Mouse (Mus musculus) layer of hippocampus, adult 8-10 months (tissue): ENCODE data around the gene Sla2. TPM values are rescaled to one million over a fixed set of nuclear protein-coding genes. Genes with fewer than 3 reads are reported as not detected.
"Not testable (repeated sequence)": the region's sequence is repeated elsewhere in the genome, so short reads cannot be mapped to it uniquely, and the experiment has no call there.

Experiments used
- DNase-seq, 2 experiments: peaks; one replicate each; pipeline ENCODE4 v3.0.0; 2022; ENCODE audit warnings: low spot score in 2 of 2
- total RNA-seq, 4 experiments: library from RNA; stranded (reverse); gene quantifications; 2 replicates each; pipeline ENCODE4 v1.2.4; 2022

The Sla2 gene
- total RNA-seq, 4 experiments from 2014 or later = 0.30 to 0.70 (median 0.41) TPM

- DNase-seq = no peak
Observed at GRCm38 (mm10) chr2:156840301-156841027, 46.5 kb downstream of the Sla2 start.

DNA sequence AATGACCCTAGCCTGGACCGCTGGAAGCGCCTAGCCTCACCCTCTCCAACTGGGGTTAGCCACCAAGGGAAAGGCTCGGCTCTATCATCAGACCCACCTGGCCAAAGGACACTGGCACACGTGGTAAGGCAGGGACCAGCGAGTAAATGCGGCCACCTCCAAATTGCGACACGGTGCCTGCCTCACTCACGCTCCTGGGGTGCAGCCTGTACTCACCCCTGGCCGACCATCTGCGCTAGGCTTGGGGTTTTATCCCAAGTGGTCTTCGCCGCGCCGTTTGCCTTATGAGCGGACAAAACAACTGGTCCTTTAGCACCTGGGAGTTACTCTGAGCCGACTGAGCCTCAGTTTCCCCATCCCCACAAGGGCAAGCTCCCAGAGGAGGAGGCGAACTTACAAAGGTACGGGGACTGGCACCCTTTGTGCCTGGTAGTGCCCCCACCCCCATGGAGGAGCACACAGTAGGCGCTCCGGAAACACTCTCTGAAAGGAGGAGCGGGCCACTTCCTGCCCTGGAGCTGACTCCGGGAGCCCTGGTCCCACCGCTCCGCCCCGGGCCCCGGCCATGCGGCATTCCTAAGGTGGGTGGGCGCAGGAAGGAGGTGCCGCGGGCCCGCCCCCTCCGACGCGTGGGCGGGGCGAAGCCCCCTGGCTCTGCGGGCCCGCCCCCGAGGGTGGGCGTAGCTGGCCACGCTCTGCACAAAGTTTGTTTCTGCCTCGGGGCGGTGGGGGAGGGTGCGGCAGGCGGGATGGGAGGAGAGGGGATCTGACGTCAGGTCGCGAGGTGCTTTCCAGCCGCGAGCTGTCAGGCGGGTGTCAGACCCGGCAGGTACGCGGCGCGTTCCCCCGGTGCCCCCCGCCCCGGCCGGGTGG is 47.4 kb downstream of the Sla2 start, which contains the start of gene Tgif2:
Gene Tgif2, plus strand, starts transcription at position 689 of the 873 bp plus-strand sequence.
- no peak for DNase-seq

DNA sequence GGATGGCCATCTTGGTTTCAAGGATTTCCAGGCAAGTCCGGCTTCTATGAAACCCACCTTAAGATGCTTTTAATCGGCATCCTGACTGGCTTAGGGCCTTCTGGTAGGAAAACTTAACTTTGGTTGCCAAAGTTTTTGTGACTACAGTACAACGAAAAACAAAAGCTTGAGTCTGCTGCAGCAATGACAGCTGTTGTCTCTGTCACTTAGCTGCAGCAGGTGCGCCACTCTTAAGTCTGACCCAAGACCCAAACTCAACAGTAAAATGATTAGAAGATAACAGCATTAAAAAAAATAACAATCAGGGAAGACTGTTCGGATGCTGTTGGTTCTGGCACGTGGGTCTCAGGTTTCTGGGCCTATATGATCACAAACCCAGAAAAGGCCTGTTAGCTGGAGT is 48.2 kb downstream of the Sla2 start:
- DNase-seq = no peak

DNA sequence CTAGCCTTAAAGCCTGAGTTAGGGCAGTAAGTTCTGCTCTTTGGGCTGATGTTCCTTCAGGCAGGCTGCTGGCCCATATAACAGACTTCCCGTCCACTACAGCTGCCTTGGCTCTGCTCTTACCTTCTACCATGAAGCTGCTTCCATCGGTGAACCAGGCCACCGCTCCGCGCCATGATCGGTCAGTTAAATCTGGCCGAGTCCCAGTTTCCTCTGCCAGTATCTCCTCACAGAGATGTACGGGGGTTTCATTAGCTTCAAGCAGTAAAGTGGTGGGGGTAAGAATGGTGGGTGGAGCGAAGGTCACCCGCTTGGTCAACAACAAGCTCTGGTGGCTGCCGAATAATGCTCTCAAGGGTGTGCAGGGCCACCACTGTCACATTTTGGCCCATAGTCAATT is 52.7 kb downstream of the Sla2 start:
- DNase-seq = no peak

GRCm38 (mm10) chr2:156825128-156825527 is 61.9 kb downstream of the Sla2 start:
- not testable (repeated sequence) for DNase-seq

Other genes with a start within 250 kb of the Sla2 start
- 10 to 100 TPM; 10.4 to 22.0 (median 16.4) TPM for gene Myl9, start 111.8 kb downstream of the Sla2 start, total RNA-seq
- gene Tgif2, start 47.2 kb downstream of the Sla2 start, total RNA-seq = 1 to 10 TPM in 1 of 4 experiments, under 1 TPM in 3; 0.66 to 2.6 (median 0.82) TPM
- 1 to 10 TPM; 2.6 to 4.2 (median 3.9) TPM for gene 4930518I15Rik, start 29.2 kb downstream of the Sla2 start, total RNA-seq
- 10 to 100 TPM; 80.0 to 94.3 (median 87.5) TPM for gene Rab5if, start 24.1 kb downstream of the Sla2 start, total RNA-seq
- 100 to 1,000 TPM; 385 to 449 (median 420) TPM for gene Ndrg3, start 104.9 kb upstream of the Sla2 start, total RNA-seq
- 1 to 10 TPM; 4.5 to 6.3 (median 5.3) TPM for gene Dsn1, start 120.0 kb upstream of the Sla2 start, total RNA-seq
- 10 to 100 TPM; 30.9 to 38.3 (median 34.4) TPM for gene Soga1, start 192.1 kb upstream of the Sla2 start, total RNA-seq
- not detected for gene Tldc2, start 199.9 kb upstream of the Sla2 start, total RNA-seq
- 10 to 100 TPM; 15.7 to 19.7 (median 18.4) TPM for gene Samhd1, start 248.1 kb upstream of the Sla2 start, total RNA-seq